Mouse (Mus musculus) ES-Bruce4 (cell line): ENCODE results near the gene Sez6.
A peak's percentile ranks its signal among the peaks of the same experiment; 100 is the strongest.

Source experiments
- CTCF ChIP-seq: IDR thresholded peaks from one replicate; pipeline ENCODE4 v1.8.1; 2011; ENCODE audit warnings: low read depth, low read length
- POLR2A ChIP-seq: IDR thresholded peaks from one replicate; pipeline ENCODE4 v1.8.1; 2011; ENCODE audit warnings: low read length; ENCODE audit not compliant: insufficient read depth

GRCm38 (mm10) chr11:78019676-78020075, 89.1 kb downstream of the Sez6 start:
- TF ChIP-seq POLR2A: no peak
- peak; percentile 32 for TF ChIP-seq CTCF
